8 mouse cellular contexts compared by ENCODE assay signal in genomic region chr14:51884031-51884544, GRCm38 (mm10). TPM values are rescaled to one million over a fixed set of nuclear protein-coding genes. Genes with fewer than 3 reads are reported as not detected.
DNase-seq lines count a peak whose midpoint lies in the region; ATAC-seq lines count a peak whose summit lies in the region.

No protein-coding gene starts in this region.

- no peaks in the 10 kb centered on the region for H3K9me3 ChIP-seq in kidney, embryonic 15.5 days (replicated peaks)
- no peaks in the 10 kb centered on the region for H3K9me3 ChIP-seq in neural tube, embryonic 12.5 days

- H3K4me2 ChIP-seq in kidney, embryonic 15.5 days: peak overlapping the region; percentile 71
- H3K4me2 ChIP-seq in neural tube, embryonic 12.5 days (replicated peaks): peak overlapping the region; percentile 72

- DNase-seq in kidney, postnatal 10 days: no peak
- DNase-seq in hindlimb bud, embryonic 11.5 days (ENCODE audit: extremely low spot score, low read depth, low spot score): peak; percentile 71
- DNase-seq in spleen, adult 12 weeks (ENCODE audit: low spot score): no peak
- DNase-seq in spleen, adult 18-20 months: no peak
- DNase-seq in frontal cortex, adult 2 months (ENCODE audit: extremely low spot score in 1 of 2, low spot score in 1 of 2): no peak

- WGBS in kidney, embryonic 15.5 days: 2% methylated on average over 13 of the region's 14 CpGs
- WGBS in neural tube, embryonic 12.5 days: 1% methylated on average over 13 of the region's 14 CpGs

- ATAC-seq in kidney, embryonic 15.5 days (replicated peaks; ENCODE audit: low FRiP score): peak; percentile 67
- peak; percentile 61 for ATAC-seq in neural tube, embryonic 12.5 days (ENCODE audit: low FRiP score, low read depth)

- H3K9ac ChIP-seq in kidney, embryonic 15.5 days: peak overlapping the region; percentile 35
- H3K9ac ChIP-seq in neural tube, embryonic 12.5 days: 0 out of 2 replicates have a peak overlapping the region, but pooled peaks have one; percentile 23

- no peaks in the 10 kb centered on the region for H3K27me3 ChIP-seq in kidney, embryonic 15.5 days
- no peaks in the 10 kb centered on the region for H3K27me3 ChIP-seq in neural tube, embryonic 12.5 days (replicated peaks)

- H3K27ac ChIP-seq in kidney, embryonic 15.5 days: peak overlapping the region; percentile 86
- H3K27ac ChIP-seq in brown adipose tissue, adult 24 weeks (replicated peaks; ENCODE audit: low read depth, low read length): no peak overlapping the region
- H3K27ac ChIP-seq in neural tube, embryonic 12.5 days: peak overlapping the region; percentile 33; the same call in 1 of the 2 replicates

- H3K4me3 ChIP-seq in kidney, embryonic 15.5 days (replicated peaks): peak overlapping the region; percentile 67
- H3K4me3 ChIP-seq in brown adipose tissue, adult 24 weeks (ENCODE audit: insufficient read depth, low read depth, low read length): peak overlapping the region; percentile 47
- peak overlapping the region; percentile 61 for H3K4me3 ChIP-seq in neural tube, embryonic 12.5 days

- H3K36me3 ChIP-seq in kidney, embryonic 15.5 days: peaks cover 30% of the 10 kb centered on the region
- H3K36me3 ChIP-seq in neural tube, embryonic 12.5 days: peaks cover 26% of the 10 kb centered on the region

- peaks cover 14% of the 10 kb centered on the region for H3K4me1 ChIP-seq in kidney, embryonic 15.5 days
- H3K4me1 ChIP-seq in brown adipose tissue, adult 24 weeks (ENCODE audit: control insufficient read depth, insufficient read depth, insufficient read length, low read length): no peaks in the 10 kb centered on the region
- peaks cover 11% of the 10 kb centered on the region for H3K4me1 ChIP-seq in neural tube, embryonic 12.5 days

RNA-seq across cellular contexts. Expression of gene Mettl17, which starts 0.6 kb away (rescaled TPM):
- 54.7 and 60.3 TPM in 2 replicates for polyA plus RNA-seq in kidney, embryonic 15.5 days (2015; fragmentation: Nextera tagmentation; extraction: Ambion mirVana)
- 8.3 and 21.2 TPM in 2 replicates for polyA plus RNA-seq in brown adipose tissue, adult 24 weeks (2012; ENCODE audit: insufficient read depth, insufficient read length, missing spikeins)
- polyA plus RNA-seq in neural tube, embryonic 12.5 days (2016; fragmentation: Nextera tagmentation; extraction: Ambion mirVana): 58.6 and 64.4 TPM in 2 replicates
- polyA plus RNA-seq in frontal cortex, adult 2 months (2012; rRNA removed): 49.7 and 53.5 TPM in 2 replicates

RNA-seq across cellular contexts. Expression of gene Slc39a2, which starts 8.6 kb away (rescaled TPM):
- 0.48 and 0.53 TPM in 2 replicates for polyA plus RNA-seq in kidney, embryonic 15.5 days (2015; fragmentation: Nextera tagmentation; extraction: Ambion mirVana)
- polyA plus RNA-seq in brown adipose tissue, adult 24 weeks (2012; ENCODE audit: insufficient read depth, insufficient read length, missing spikeins): not detected in 2 replicates
- 1.2 and 1.4 TPM in 2 replicates for polyA plus RNA-seq in neural tube, embryonic 12.5 days (2016; fragmentation: Nextera tagmentation; extraction: Ambion mirVana)
- polyA plus RNA-seq in frontal cortex, adult 2 months (2012; rRNA removed): 19.7 and 20.4 TPM in 2 replicates

RNA-seq across cellular contexts. Expression of gene Ndrg2, which starts 29.9 kb away (rescaled TPM):
- 39.0 and 46.3 TPM in 2 replicates for polyA plus RNA-seq in kidney, embryonic 15.5 days (2015; fragmentation: Nextera tagmentation; extraction: Ambion mirVana)
- polyA plus RNA-seq in brown adipose tissue, adult 24 weeks (2012; ENCODE audit: insufficient read depth, insufficient read length, missing spikeins): 243 and 259 TPM in 2 replicates
- polyA plus RNA-seq in neural tube, embryonic 12.5 days (2016; fragmentation: Nextera tagmentation; extraction: Ambion mirVana): 31.2 and 37.5 TPM in 2 replicates
- 712 and 1,011 TPM in 2 replicates for polyA plus RNA-seq in frontal cortex, adult 2 months (2012; rRNA removed)

RNA-seq across cellular contexts. Expression of gene Ear6, which starts 30.6 kb away (rescaled TPM):
- polyA plus RNA-seq in kidney, embryonic 15.5 days (2015; fragmentation: Nextera tagmentation; extraction: Ambion mirVana): not detected in 2 replicates
- polyA plus RNA-seq in brown adipose tissue, adult 24 weeks (2012; ENCODE audit: insufficient read depth, insufficient read length, missing spikeins): not detected in 2 replicates
- polyA plus RNA-seq in neural tube, embryonic 12.5 days (2016; fragmentation: Nextera tagmentation; extraction: Ambion mirVana): not detected in 2 replicates
- polyA plus RNA-seq in frontal cortex, adult 2 months (2012; rRNA removed): not detected in 2 replicates

RNA-seq across cellular contexts. Expression of gene Tppp2, which starts 34.1 kb away (rescaled TPM):
- polyA plus RNA-seq in kidney, embryonic 15.5 days (2015; fragmentation: Nextera tagmentation; extraction: Ambion mirVana): not detected in 2 replicates
- not detected in 2 replicates for polyA plus RNA-seq in brown adipose tissue, adult 24 weeks (2012; ENCODE audit: insufficient read depth, insufficient read length, missing spikeins)
- polyA plus RNA-seq in neural tube, embryonic 12.5 days (2016; fragmentation: Nextera tagmentation; extraction: Ambion mirVana): not detected in 2 replicates
- not detected in 2 replicates for polyA plus RNA-seq in frontal cortex, adult 2 months (2012; rRNA removed)
